Mouse (Mus musculus): Measurements from ENCODE around the gene Lingo4. TPM values are rescaled to one million over a fixed set of nuclear protein-coding genes. Genes with fewer than 3 reads are reported as not detected.

Lingo4 gene
- total RNA-seq, 2 experiments from 2014 or later = 0.25 to 0.28 TPM

Other genes starting within 250 kb of the Lingo4 start
- gene Gm10696, start 220.3 kb upstream of the Lingo4 start, total RNA-seq (2021) = not detected
- gene Gm5286, start 201.8 kb upstream of the Lingo4 start, total RNA-seq (2021) = not detected
- gene Gm4778, start 134.5 kb upstream of the Lingo4 start, total RNA-seq (2021) = not detected
- 1 to 10 TPM; 6.7 TPM for gene Them4, start 88.4 kb upstream of the Lingo4 start, total RNA-seq (2021)
- gene Them5, start 56.4 kb upstream of the Lingo4 start, total RNA-seq (2021) = not detected
- gene C2cd4d, start 36.1 kb upstream of the Lingo4 start, total RNA-seq (2021) = not detected
- 100 to 1,000 TPM in 1 of 2 experiments, 10 to 100 TPM in 1; 99.4 to 107 TPM for gene Rorc, start 25.7 kb upstream of the Lingo4 start, total RNA-seq (2021)
- gene Tdrkh, start 14.8 kb downstream of the Lingo4 start, total RNA-seq (2021) = 1 to 10 TPM; 5.2 to 7.0 TPM
- 10 to 100 TPM; 30.0 to 33.8 TPM for gene Mrpl9, start 44.8 kb downstream of the Lingo4 start, total RNA-seq (2021)
- not detected for gene Oaz3, start 45.4 kb downstream of the Lingo4 start, total RNA-seq (2021)
- gene Celf3, start 79.8 kb downstream of the Lingo4 start, total RNA-seq (2021) = not detected
- 10 to 100 TPM; 12.9 to 13.0 TPM for gene Riiad1, start 81.8 kb downstream of the Lingo4 start, total RNA-seq (2021)
- gene Snx27, start 184.2 kb downstream of the Lingo4 start, total RNA-seq (2021) = 10 to 100 TPM; 32.5 to 38.7 TPM
- not detected for gene Gm10972, start 244.6 kb downstream of the Lingo4 start, total RNA-seq (2021)

All from gastrocnemius, adult 18-20 months (tissue).